Mouse (Mus musculus): ENCODE measurements around the gene Arhgef40. TPM values are rescaled to one million over a fixed set of nuclear protein-coding genes. Genes with fewer than 3 reads are reported as not detected.

The Arhgef40 gene
- polyA plus RNA-seq, 1 experiment from 2014 or later = 163 TPM

DNA sequence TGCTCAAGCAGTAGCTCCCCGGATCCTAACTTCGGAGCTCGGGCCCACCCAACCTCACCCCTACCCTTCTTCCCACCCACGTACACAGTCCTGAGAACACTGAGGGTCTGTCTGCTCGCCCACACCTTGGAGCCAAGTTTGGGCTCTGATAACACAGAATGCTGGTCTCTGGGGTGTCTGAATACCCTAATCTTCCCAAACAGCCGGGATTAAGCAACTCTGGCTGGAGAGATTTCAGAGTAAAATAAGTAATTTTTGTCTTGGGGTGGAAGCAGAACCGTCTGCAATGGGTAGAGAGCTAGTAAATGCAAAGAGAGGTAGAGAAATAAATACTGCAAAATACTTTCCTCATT is 1.6 kb downstream of the Arhgef40 start:
- DNase-seq (ENCODE audit: low spot score) = no peak
- peaks cover 44% of the 10 kb centered on the region for H3K36me3 ChIP-seq (replicated peaks)
- H3K27ac ChIP-seq (replicated peaks) = peak overlapping the region; percentile 97
- WGBS = 3% methylated on average over 7 of the region's 7 CpGs
- H3K4me1 ChIP-seq = peaks cover 53% of the 10 kb centered on the region
- H3K27me3 ChIP-seq (replicated peaks; ENCODE audit: low read depth, poor library complexity, severe bottlenecking) = no peaks in the 10 kb centered on the region
- H3K9me3 ChIP-seq = no peaks in the 10 kb centered on the region
- H3K4me3 ChIP-seq = peak overlapping the region; percentile 85

DNA sequence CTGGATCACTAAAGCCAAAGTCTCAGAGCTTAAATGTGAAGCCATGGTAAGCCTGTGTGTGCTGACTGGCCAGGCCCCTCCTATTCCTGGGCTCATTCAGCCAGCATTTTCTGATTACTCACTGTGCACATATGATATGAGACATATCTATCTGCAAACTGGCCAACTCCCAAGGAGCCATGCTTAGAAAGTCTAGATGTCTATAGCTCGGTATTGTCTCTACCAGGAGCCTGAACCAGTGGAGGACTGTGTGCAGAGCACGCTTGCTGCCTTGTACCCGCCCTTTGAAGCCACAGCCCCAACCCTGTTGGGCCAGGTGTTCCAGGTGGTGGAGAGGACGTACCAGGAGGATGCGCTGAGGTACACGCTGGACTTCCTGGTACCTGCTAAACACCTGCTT is 2.7 kb downstream of the Arhgef40 start:
- Histone ChIP-seq H3K36me3 (replicated peaks) (peaks cover 54% of the 10 kb centered on the region), H3K4me3 (no peak overlapping the region)

DNA sequence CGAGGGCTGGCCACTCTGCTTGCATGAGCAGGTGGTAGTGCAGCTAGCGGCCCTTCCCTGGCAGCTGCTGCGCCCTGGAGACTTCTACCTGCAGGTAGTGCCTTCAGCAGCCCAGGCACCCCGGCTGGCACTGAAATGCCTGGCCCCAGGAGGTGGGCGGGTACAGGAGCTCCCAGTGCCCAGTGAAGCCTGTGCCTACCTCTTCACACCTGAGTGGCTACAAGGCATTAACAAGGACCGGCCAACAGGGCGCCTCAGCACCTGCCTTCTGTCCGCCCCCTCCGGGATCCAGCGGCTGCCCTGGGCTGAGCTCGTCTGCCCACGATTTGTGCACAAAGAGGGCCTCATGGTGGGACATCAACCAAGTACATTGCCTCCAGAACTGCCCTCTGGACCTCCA is 4.2 kb downstream of the Arhgef40 start:
- H3K4me1 ChIP-seq = peaks cover 48% of the 10 kb centered on the region
- WGBS = 83% methylated on average over 12 of the region's 12 CpGs
- H3K9me3 ChIP-seq = no peaks in the 10 kb centered on the region
- 0 out of 2 replicates have a peak overlapping the region, but pooled peaks have one; percentile 30 for H3K27ac ChIP-seq (replicated peaks)
- no peaks in the 10 kb centered on the region for H3K27me3 ChIP-seq (replicated peaks; ENCODE audit: low read depth, poor library complexity, severe bottlenecking)
- H3K4me3 ChIP-seq = 0 out of 2 replicates have a peak overlapping the region, but pooled peaks have one; percentile 13
- DNase-seq (ENCODE audit: low spot score) = no peak
- H3K36me3 ChIP-seq (replicated peaks) = peaks cover 67% of the 10 kb centered on the region

More for the DNA sequence above, 2.7 kb downstream of the Arhgef40 start:
- Histone ChIP-seq H3K27ac (replicated peaks) (peak overlapping the region; percentile 97; the same call in 1 of the 2 replicates), H3K4me1 (peaks cover 53% of the 10 kb centered on the region), H3K9me3 (no peaks in the 10 kb centered on the region), H3K27me3 (replicated peaks; ENCODE audit: low read depth, poor library complexity, severe bottlenecking) (no peaks in the 10 kb centered on the region)
- WGBS = 90% methylated on average over 6 of the region's 6 CpGs
- DNase-seq (ENCODE audit: low spot score) = no peak

DNA sequence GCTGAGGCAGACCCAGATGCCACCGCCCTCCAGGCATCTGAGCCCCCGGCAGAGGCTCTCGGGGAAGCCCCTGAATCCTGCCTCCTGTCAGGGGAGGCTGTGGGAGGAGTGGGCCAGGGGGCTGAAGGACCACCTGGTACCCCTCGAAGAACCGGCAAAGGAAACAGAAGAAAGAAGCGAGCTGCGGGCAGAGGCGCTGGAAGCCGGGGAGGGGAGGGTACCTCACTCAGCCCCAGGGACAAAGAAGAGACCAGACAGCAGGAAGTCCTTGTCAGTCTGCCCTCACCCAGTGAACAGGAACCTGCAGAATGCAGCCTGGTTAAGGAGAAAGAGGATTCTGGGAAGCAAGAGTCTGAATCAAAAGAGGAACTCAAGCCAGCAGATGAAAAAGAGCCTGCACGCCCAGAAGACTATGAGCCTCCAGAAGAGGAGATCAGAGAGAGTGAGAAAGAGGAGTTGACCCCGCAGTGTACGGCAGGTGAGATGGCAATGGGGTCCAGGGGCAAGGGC is 5.0 kb downstream of the Arhgef40 start:
- H3K36me3 ChIP-seq (replicated peaks) = peaks cover 75% of the 10 kb centered on the region
- WGBS = 63% methylated on average over 12 of the region's 12 CpGs
- peaks cover 40% of the 10 kb centered on the region for H3K4me1 ChIP-seq
- H3K27me3 ChIP-seq (replicated peaks; ENCODE audit: low read depth, poor library complexity, severe bottlenecking) = no peaks in the 10 kb centered on the region
- no peaks in the 10 kb centered on the region for H3K9me3 ChIP-seq
- no peak overlapping the region; the same call in 1 of the 2 replicates for H3K27ac ChIP-seq (replicated peaks)
- no peak for DNase-seq (ENCODE audit: low spot score)
- H3K4me3 ChIP-seq = 0 out of 2 replicates have a peak overlapping the region, but pooled peaks have one; percentile 12

DNA sequence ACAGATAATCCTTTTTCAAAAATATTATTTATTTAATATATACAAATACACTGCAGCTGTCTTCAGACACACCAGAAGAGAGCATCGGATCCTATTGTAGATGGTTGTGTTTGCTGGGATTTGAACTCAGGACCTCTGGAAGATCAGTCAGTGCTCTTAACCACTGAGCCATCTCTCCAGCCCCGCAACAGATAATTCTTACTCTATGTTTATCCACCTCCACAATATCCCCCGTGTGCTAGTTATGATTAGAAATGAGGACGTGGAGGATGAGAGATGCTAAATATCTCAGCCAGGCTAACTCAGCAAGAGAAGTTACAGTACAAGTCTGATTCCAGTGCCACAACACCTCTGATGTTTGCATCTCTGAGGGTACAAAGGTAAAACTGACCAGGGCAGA is 9.9 kb downstream of the Arhgef40 start:
- no peak for DNase-seq (ENCODE audit: low spot score)
- Histone ChIP-seq H3K4me3 (no peak overlapping the region), H3K9me3 (no peaks in the 10 kb centered on the region), H3K36me3 (replicated peaks) (peaks cover 98% of the 10 kb centered on the region), H3K27ac (replicated peaks) (no peak overlapping the region), H3K4me1 (peaks cover 5% of the 10 kb centered on the region), H3K27me3 (replicated peaks; ENCODE audit: low read depth, poor library complexity, severe bottlenecking) (no peaks in the 10 kb centered on the region)
- WGBS = 92% methylated on average over 4 of the region's 4 CpGs

DNA sequence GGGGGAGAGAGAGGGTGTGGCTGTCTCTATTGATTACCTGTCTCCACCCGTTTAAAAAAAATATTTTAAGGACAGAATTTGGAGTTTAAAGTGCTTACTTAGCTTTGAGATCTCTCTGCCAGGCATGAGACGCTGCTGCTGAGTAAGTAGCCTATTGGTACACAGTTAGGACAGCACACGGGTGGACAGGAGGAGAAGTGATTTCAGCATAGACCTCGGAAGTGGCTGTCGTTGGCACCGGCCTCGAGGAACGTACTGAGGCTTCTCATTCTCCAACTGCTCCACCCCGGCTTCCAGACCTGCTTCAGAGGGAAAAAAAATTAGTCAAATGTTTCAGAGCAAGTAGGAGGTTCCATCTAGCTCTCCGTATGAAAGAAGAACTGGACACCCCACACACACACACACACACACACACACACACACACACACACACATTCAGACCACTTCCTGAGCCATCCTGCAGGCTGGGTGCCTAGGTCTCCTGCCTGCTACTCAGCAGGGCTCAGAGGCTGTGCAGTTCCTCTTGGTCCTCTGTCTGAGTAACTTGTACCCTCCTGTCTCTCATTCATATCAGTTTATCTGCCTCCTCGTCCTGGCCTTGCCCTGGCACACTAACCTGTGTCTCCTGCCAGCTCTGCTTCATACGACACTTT is 10.8 kb downstream of the Arhgef40 start:
- Histone ChIP-seq H3K4me1 (no peaks in the 10 kb centered on the region), H3K9me3 (no peaks in the 10 kb centered on the region), H3K36me3 (replicated peaks) (peaks cover 98% of the 10 kb centered on the region), H3K27me3 (replicated peaks; ENCODE audit: low read depth, poor library complexity, severe bottlenecking) (no peaks in the 10 kb centered on the region), H3K4me3 (no peak overlapping the region), H3K27ac (replicated peaks) (no peak overlapping the region)
- 82% methylated on average over 12 of the region's 12 CpGs for WGBS
- no peak for DNase-seq (ENCODE audit: low spot score)

DNA sequence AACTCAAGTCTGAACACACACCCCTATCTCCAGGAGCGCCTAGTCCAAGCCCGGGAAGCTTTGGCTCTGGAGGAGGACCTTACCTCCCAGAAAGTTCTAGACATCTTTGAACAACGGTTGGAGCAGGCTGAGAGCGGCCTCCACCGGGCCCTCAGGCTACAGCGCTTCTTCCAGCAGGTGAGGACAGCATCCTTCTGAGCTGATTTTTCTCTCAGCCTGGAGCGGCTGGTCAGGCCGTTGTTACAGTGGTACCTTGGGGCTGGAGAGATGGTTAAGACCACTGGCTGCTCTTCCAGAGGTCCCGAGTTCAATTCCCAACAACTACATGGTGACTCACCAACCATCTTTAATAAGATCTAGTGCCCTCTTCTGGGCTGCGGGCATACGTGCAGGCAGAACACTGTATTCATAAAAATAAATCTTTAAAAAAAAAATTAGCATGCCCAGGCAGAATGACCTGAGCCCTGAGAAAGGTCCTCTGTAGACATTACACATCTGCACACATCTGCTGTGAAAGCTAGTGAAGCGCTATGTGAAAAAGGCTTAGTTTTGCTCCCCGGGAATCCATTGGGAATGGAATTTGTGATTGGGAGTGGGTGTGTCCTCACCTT is 11.8 kb downstream of the Arhgef40 start:
- Histone ChIP-seq H3K4me1 (no peaks in the 10 kb centered on the region), H3K36me3 (replicated peaks) (peaks cover 98% of the 10 kb centered on the region), H3K27ac (replicated peaks) (no peak overlapping the region), H3K27me3 (replicated peaks; ENCODE audit: low read depth, poor library complexity, severe bottlenecking) (no peaks in the 10 kb centered on the region), H3K4me3 (no peak overlapping the region), H3K9me3 (no peaks in the 10 kb centered on the region)
- no peak for DNase-seq (ENCODE audit: low spot score)
- WGBS = 91% methylated on average over 13 of the region's 13 CpGs

DNA sequence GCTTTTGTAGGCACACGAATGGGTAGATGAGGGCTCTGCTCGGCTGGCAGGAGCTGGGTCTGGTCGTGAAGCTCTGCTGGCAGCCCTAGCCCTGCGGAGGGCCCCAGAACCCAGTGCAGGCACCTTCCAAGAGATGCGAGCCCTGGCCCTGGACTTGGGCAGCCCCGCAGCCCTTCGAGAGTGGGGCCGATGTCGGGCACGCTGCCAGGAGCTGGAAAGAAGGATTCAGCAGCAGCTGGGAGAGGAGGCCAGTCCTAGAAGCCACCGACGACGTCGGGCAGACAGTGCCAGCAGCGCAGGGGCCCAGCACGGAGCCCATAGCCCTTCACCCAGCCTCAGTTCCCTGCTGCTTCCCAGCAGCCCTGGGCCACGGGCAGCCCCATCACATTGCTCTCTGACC is 12.3 kb downstream of the Arhgef40 start:
- WGBS = 79% methylated on average over 17 of the region's 17 CpGs
- peaks cover 97% of the 10 kb centered on the region for H3K36me3 ChIP-seq (replicated peaks)
- H3K4me1 ChIP-seq = no peaks in the 10 kb centered on the region
- H3K4me3 ChIP-seq = no peak overlapping the region
- no peaks in the 10 kb centered on the region for H3K9me3 ChIP-seq
- H3K27ac ChIP-seq (replicated peaks) = no peak overlapping the region
- DNase-seq (ENCODE audit: low spot score) = no peak
- no peaks in the 10 kb centered on the region for H3K27me3 ChIP-seq (replicated peaks; ENCODE audit: low read depth, poor library complexity, severe bottlenecking)

DNA sequence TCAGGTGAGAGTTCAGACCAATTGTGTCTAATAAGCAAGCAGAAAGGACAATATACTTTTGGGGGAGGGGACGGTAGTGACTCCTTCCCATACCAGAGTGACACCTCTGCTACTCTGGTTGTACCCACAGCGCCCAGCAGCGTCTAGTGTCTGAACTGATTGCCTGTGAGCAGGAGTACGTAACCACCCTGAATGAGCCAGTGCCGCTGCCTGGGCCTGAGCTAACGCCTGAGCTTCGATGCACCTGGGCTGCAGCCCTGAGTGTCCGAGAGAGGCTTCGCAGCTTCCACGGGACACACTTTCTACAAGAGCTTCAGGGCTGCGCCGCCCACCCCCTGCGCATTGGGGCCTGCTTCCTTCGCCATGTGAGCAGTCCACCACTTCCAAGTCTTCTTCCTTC is 13.0 kb downstream of the Arhgef40 start:
- no peak overlapping the region for H3K27ac ChIP-seq (replicated peaks)
- no peaks in the 10 kb centered on the region for H3K4me1 ChIP-seq
- no peak overlapping the region for H3K4me3 ChIP-seq
- H3K9me3 ChIP-seq = no peaks in the 10 kb centered on the region
- peaks cover 97% of the 10 kb centered on the region for H3K36me3 ChIP-seq (replicated peaks)
- DNase-seq (ENCODE audit: low spot score) = no peak
- 91% methylated on average over 14 of the region's 14 CpGs for WGBS
- no peaks in the 10 kb centered on the region for H3K27me3 ChIP-seq (replicated peaks; ENCODE audit: low read depth, poor library complexity, severe bottlenecking)

DNA sequence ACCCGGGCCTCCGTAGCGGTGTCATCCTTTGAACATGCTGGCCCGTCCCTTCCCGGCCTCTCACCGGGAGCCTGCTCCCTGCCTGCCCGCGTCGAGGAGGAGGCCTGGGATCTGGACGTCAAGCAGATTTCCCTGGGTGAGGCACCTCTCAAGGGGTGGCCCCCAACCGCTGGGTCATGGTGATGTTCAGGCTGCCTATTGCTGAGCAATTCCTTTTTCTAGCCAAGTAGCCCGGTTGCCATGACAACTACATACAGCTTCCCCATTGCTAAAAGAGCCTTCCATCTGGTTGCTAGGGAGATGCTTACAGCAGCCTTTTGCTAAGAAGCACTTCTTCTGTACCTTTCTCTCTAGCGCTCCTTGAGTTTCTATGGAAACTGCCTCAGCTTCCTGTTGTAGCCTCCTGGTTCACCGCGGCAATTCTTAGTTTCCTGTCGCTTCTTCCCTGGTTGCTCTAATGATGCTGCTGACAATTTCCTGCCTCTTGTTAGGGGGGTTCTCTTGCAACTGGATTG is 19.5 kb downstream of the Arhgef40 start:
- H3K27ac ChIP-seq (replicated peaks) = peak overlapping the region; percentile 21
- WGBS = 44% methylated on average over 16 of the region's 16 CpGs
- H3K4me3 ChIP-seq = peak overlapping the region; percentile 21; the same call in 1 of the 2 replicates
- H3K4me1 ChIP-seq = peaks cover 32% of the 10 kb centered on the region
- H3K36me3 ChIP-seq (replicated peaks) = peaks cover 96% of the 10 kb centered on the region
- H3K27me3 ChIP-seq (replicated peaks; ENCODE audit: low read depth, poor library complexity, severe bottlenecking) = no peaks in the 10 kb centered on the region
- peak; percentile 55 for DNase-seq (ENCODE audit: low spot score)
- H3K9me3 ChIP-seq = no peaks in the 10 kb centered on the region

DNA sequence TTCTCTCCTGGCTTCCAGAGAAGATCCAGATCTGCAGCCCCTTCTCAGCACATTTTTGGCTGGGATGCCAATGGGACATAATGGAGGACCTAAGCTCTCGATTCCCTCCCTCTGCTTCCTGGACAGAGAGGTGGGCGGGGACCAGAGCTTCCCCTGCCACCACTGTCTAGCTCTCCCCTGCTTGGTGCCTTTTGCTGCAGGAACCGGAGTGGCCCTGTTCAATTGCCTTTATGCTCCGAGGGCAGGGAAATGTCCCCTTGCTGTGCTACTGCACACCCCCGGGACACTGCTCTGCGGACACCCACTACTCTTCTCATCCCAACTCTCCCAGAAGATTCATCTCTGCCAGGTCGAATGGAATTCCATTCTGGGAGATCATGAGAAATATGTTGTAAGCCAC is 20.6 kb downstream of the Arhgef40 start:
- Histone ChIP-seq H3K4me3 (no peak overlapping the region), H3K36me3 (replicated peaks) (peaks cover 93% of the 10 kb centered on the region), H3K4me1 (peaks cover 43% of the 10 kb centered on the region), H3K27me3 (replicated peaks; ENCODE audit: low read depth, poor library complexity, severe bottlenecking) (no peaks in the 10 kb centered on the region), H3K9me3 (no peaks in the 10 kb centered on the region), H3K27ac (replicated peaks) (no peak overlapping the region)
- no peak for DNase-seq (ENCODE audit: low spot score)
- WGBS = 79% methylated on average over 7 of the region's 7 CpGs

DNA sequence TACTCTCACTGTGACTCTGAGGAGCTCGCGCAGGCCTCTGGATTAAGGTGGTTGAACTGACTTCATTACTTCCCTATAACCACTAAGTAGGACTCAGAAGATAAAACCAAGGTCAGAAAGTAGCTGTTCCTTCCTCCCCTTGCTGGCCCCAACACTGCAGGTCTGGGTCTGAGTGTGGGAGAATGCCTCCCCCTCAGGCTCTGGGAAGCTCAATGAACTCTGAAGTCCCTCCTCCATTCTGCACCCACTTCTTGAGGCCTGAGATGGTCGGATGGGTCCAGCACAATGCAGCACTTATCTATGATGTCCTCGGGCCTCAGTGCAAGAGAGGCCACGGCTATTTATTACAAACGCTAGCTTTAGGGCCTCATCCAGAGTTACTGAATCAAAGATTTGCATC is 21.1 kb downstream of the Arhgef40 start:
- 81% methylated on average over 6 of the region's 6 CpGs for WGBS
- no peaks in the 10 kb centered on the region for H3K9me3 ChIP-seq
- no peak overlapping the region for H3K4me3 ChIP-seq
- no peak overlapping the region for H3K27ac ChIP-seq (replicated peaks)
- no peaks in the 10 kb centered on the region for H3K27me3 ChIP-seq (replicated peaks; ENCODE audit: low read depth, poor library complexity, severe bottlenecking)
- peaks cover 47% of the 10 kb centered on the region for H3K4me1 ChIP-seq
- peaks cover 88% of the 10 kb centered on the region for H3K36me3 ChIP-seq (replicated peaks)
- no peak for DNase-seq (ENCODE audit: low spot score)

DNA sequence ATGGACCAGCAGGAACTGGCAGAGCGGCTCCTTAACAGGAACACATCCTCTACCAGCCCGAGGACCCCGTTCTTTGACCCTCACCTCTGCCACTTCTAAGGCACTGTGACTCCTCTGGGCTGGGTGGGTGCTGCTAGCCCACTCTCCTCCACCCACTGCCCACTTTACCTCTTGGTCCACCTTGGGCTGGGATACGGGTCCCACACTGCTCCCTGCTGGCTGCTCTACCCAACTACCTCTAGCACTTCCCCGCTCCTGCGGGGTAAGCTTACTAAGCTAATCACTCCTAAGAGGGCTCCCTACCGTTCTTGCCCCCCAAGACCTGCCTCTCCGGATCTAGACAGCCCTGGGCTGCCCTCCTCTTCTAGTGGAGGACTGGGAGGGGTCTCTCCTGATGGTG is 21.7 kb downstream of the Arhgef40 start:
- WGBS = 74% methylated on average over 8 of the region's 8 CpGs
- Histone ChIP-seq H3K36me3 (replicated peaks) (peaks cover 82% of the 10 kb centered on the region), H3K27ac (replicated peaks) (no peak overlapping the region), H3K27me3 (replicated peaks; ENCODE audit: low read depth, poor library complexity, severe bottlenecking) (no peaks in the 10 kb centered on the region), H3K4me3 (no peak overlapping the region), H3K9me3 (no peaks in the 10 kb centered on the region), H3K4me1 (peaks cover 54% of the 10 kb centered on the region)
- DNase-seq (ENCODE audit: low spot score) = peak; percentile 46
